Mouse (Mus musculus) telencephalon, adult 2 months (tissue): Measurements from ENCODE around the gene Trpv4.

Experiments used
- DNase-seq: peaks from one replicate; pipeline ENCODE4 v3.0.0-alpha.2; 2011; ENCODE audit warnings: low read depth, low spot score

Gene Trpv4

DNA sequence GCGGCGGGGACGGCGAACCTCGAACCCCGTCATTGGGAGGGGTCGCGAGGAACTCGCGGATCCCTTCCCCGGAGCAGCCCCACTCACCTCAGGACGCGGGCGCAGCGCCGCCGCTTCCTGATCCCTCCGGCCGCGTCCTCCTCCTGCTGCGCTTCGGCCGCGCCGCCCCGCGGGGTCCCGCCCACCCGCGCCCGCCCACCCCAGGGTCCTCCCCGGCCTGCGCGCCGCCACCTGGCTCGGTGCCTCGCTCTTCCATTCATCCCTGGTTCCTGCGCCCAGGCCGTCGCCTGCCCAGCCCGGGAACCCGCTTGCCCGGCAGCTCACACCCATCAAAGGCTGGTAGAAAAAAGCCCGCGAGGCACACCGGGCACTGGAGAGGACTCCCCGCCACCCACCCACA is at the start of gene Trpv4:
Trpv4 (minus strand) TSS at position 167 of the 400 bp plus-strand sequence.
- DNase-seq = no peak

DNA sequence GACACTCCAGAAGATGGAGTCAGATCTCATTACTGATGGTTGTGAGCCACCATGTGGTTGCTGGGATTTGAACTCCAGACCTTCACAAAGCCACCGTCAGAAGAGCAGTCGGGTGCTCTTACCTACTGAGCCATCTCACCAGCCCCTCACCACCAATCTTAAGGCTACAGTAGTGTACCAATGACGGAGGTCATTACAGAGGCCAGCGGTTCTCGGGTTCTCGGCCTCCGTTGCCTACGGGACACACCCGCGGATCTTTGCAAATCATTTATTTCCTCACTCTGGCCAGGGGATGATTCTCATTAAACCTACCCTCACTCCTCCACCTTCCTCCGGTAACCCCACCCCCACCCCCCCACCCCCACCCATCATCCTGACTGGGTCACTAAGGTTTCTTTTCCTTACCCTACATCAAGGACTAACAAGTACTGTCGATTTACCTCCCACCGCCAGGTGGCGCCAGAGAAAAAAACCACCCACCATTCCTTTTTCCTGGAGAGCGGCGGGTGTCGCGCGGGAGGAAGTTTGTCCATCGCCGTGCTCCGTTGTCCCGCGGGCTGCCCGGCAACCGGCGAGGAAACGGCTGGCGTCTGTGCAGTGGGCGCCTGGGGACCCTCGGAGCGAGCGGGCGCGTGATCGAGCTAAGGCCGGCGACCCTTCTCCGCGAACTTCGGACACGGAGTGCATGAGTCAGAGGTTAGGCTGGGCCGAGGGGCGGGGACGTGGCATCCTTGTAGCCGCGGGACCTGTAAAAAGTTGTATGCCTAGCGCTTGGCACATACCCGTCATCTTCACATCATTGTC is 49.2 kb upstream of the Trpv4 start, which contains the start of gene Tchp:
Tchp (plus strand) TSS at position 496 of the 804 bp plus-strand sequence.
- peak; percentile 93 for DNase-seq

DNA sequence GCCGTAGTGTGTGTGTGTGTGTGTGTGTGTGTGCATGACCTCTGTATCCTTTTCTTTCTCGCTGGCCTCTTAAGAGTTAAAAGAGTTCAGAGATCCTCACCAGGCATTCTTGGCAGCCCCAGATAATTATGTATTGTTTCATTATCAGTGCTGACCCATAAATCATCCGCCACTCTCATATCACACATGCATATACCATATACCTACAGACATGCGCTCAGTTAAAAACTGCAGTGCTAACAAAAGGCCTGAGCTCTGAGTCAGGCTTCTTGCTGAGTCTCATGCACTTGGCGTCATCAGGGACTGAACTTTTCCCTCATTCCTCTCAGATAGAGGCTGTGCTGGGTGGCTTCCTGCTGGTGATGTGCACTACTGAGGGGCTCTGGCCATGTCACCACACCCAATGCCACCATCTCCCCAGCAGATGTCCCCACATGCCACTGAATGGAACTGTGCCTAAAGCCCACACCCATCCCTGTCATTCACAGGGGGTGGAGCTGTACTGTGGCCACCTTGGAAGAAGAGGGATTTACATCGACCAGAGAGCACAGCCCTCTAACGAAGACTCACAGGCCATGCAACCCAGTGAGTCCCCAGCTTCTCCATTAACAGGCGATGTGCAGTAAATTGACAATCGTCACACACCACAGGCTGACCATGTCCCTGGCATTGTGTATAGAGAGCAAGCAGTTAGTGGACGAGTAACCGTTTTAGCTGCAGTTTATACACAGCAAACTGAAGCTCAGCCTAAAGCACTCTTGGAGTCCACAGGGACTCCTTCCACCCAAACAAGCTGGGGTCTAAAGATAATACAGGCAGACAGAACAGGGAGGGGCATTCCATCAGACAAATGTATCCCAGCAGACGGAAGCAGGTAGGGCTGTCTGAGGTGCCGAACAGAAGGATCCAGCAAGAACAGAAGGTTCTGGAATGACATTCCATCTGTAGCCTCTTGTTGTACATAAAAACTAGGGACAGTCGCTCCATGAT is 44.5 kb upstream of the Trpv4 start:
- no peak for DNase-seq

DNA sequence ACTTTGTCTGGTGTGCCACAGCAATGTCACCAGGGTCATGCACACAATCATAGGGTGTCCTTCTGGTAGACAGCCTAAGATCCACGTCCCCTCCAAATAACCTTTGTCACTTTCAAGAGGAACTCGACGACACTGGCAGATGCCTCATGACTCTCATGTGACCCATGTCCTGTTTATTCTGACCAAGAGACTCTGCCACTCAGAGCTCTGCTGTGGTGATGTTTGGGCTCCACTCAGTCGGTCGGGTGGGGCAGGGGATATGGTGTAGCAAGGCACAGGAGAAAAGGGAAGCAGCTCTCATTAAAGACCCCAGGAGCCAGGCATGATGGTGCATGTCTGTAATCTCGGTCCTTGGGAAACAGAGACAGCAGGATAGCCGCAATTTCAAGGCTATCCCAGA is 40.8 kb upstream of the Trpv4 start:
- no peak for DNase-seq

DNA sequence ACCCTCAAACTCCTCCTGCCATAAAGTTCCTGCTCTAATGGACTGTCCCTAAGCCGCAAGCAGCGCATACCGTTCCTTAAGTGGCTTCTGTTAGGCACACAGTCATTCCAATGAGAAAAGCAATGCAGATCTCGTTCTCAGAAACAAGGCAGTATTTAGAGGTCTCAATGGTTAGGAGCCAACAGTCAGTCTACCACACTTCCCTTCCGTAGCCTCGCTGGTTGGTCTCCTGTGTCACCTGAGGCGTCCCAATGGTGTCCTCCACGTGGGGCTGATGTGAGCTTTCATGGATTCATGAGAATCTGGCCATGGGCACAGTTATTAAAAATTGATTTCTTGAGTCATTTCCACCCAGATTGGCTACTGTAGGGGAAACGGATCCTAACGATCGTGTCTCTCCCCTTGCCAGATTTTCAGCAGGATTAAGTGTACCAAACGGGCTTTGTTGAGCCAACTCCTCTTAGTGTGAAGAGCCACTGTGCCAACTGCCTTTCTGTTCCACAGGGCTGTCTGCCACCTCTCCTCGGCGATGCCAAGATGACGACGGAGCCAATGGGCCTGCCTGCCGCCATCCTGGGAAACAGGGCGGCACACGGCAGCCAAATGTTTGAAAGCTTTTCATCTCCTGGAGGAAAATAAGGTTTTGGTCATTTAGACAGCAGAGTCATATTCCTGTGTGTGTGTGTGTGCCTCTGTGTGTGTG is 40.0 kb upstream of the Trpv4 start:
- DNase-seq = peak; percentile 50

DNA sequence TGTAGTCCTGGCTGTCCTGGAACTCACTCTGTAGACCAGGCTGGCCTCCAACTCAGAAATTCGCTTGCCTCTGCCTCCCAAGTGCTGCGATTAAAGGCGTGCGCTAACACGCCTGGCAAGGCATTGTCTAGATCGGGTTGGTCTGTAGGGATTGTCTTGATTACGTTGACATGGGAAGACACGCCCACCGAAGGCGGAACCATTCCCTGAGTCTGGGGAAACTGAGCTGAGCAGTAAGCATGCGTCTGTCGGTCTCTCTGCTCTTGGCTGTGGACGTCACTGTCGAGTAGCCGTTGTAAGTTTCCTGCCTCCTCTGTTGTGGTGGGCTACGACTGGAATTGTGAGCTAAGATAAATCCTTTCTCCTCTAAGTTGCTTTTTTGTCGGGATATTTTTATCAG is 38.7 kb upstream of the Trpv4 start:
- DNase-seq = no peak

DNA sequence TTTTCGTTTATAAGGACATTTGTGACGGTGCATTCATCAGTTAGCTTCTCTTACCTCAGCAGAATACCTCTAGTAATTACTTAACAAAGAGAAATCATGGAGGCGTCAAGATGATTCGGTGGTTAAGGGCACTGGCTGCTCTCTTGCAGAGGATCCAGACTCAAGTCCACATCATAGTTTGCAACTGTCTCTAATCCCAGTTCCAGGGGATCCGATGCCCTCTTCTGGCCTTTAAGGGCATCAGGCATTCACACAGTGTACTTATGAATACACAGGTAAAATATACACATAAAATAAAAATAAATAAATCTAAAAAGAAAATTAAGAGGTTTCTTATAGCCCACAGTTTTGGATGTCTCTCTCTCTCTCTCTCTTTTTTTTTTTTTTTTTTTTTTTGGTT is 37.6 kb upstream of the Trpv4 start:
- no peak for DNase-seq

DNA sequence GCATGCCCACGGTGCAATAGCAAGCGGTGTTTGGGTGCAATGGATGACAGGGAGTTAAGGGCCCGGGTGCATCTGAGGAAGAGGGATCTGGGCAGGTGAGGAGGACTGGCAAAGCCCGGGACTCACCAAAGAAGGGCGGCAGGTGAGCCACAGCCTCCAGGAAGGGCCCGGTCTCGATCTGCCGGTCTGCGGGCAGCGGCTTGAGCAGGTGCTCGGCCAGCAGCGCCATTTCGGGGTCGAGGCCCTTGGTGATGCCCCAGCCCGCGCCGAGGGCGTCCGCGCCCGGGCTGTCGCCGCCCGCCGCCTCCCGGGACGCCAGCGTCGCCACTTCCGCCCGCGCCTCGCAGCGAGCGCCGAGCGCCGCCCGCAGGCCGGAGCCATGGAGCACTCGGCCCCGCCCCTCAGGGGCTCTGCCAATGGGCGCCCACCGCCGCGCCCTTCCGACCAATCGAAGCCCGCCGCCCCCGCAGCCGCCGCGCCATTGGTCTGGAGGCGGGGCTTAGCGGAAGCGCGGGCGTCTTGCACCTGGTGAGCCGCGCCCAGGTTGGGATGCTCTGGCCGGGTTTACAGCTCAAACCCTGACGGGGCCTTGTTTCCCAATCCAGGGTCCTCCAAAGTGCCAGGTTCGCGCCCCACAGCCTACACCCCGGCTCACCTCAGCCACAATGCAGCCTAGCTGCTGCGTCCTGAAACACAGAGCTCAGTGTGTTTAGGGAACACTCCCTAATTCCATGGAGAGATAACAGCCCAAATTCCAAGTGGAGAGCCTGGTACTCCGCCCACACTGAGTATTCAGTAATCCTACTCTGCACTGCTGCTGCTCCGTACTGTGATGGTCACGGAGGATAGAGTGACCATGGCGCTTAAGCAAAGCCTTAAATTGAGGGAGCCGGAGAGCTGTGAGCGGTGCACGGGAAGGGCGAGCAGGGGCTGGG is 32.7 kb upstream of the Trpv4 start, which contains the start of gene Gltp:
Gltp (minus strand) TSS at position 352 of the 935 bp plus-strand sequence.
- DNase-seq = peak; percentile 72

DNA sequence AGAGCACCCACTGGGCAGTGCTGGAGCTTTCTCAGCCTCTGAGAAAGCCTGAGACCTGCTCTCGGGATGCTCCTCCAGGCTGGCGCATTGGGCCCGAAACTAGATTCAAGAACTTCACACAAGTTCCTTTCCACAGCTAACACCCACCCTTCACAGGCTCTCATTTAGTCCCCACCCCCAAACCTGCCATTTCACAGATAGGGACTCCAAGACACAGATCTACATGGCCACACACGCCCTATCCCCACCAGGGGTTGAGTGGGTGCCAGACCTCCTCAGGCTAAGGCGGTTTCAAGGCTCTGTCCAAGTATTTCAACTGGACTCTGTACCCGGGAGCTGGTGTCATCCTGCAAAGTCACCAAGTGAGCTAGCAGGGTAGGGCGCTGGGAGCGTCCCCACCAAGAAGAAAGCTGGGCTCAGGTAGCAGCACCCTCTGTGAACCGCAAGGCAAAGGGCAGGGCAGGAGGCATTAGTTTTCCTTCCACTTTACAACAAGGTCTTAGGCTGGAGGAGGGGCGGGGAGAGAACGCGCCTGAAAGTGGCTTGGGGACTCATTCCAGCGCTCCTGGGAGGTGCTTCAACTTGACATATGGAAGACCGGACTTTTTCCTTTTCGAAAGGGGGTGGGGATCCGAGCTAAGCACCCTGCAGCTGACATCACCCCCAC is 31.6 kb upstream of the Trpv4 start:
- no peak for DNase-seq

DNA sequence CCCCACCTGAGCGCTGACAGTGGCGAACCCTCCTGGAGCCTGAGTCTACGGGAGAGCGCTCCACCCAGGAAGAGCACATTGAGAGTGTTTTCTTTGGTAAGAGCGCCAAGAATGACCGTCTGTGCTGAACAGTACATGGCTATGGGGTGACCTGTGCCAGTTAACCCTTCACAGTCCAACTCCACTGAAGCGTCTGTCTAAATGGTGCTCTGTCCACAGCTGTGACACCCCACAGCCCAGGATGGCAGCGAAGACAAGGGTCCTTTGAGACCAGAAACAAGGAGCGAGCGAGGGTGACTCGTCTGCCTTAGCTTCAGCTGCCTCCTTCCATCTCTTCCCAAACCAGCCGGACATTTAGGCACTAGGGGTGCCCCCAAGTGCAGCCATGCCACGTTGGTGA is 30.5 kb upstream of the Trpv4 start:
- no peak for DNase-seq

DNA sequence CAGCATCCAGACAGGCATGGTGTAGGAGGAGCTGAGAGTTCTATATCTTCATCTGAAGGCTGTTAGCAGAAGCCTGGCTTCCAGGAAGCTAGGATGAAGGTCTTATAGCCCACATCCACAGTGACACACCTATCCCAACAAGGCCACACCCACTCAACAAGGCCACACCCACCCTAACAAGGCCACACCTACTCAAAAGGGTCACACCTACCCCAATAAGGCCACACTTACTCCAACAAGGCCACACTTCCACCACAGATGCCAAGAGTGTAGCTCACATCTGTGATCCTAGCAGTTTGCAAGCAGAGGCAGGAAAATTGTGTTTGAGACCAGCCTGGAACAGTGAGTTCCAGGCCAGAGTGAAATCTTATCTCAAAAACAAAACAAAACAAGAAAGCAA is 29.7 kb upstream of the Trpv4 start:
- DNase-seq = no peak

DNA sequence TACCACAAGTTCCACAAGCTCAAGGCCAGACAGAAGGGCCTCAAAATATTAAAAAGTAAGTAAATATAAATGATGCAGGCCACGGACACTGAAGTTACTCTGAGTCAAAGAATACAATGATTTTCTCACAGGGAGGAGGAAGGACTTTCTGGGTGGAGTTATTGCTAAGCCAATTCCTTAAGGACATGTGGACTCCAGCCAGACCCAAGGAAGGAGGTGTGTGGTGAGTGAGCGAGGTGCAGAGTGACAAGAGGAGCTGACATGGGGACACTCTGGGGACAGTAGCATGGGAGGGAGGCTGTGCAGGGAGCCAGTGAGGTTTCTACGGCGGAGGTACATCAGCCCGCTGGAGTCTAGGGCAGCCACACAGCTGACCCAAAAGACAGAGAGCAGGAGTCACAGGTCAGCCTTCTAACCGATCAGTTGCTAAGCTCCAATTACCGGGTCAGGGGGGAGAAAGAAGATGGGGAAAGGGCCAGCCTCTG is 28.5 kb upstream of the Trpv4 start:
- DNase-seq = no peak

DNA sequence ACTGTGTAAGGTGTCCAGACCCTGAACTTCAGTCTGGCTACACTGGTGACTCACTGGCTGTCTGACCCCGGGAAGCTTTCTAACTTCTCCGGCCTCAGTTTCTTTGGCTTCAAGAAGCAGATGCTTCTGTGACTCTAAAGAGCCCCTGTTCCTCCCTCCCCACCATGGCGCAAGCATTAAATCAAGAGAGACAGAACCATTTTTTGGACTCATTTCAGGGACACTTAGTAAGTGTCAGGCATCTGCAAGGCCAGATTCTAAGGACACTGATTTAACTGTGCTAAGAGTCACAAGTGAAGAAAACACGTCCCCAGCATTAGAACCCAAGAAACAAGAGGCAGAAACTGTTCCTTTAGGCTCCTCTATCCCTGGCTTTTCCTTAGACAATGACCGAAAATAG is 27.8 kb upstream of the Trpv4 start:
- DNase-seq = no peak

DNA sequence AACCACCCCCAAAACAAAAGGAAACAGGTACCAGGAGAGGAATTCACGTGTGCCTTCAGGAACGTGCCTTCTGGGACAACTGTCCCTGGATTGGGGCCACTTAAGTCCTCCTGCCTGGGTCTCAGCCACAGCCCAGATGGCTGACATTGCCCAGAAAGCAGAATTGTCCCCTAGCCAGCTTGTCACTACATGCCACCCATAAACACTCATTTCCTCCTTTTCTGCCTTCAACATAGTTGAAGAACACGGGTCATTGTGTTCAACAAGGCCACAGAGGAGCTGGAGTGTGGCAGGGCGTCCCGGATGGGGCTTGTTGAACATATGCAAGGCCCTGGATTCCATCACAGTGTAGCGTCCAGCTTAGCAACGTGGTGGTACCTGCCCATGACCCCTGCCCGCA is 23.5 kb upstream of the Trpv4 start:
- DNase-seq = no peak

DNA sequence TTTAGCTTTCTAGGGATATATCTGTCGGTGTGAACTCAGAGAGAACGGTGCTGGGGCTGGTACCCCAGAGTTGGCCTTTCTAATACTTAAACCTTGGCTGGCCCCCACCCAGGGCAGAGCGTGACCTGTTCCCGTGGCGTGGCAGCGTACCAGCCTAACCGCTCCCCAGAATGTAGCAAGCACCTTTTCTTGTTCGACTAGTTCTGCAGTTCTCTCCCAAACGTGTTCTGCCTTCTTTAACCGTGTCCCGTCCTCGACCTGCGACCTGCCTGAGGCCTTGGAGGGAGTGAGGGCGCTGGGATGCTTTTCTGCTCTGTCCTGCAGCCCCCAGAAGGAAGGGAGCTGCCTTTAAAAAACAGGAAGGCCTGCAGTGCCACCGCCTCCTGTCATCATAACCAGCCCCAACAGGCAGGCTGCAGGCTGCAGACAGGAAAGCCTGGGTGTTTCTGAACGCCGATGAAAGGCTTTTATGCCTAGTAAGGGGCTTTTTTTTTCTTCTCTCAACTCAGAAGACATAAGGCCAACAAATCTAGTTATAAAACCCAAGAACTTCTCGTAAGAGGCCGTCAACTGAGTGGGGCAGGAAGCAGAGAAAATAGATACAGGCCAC is 22.6 kb upstream of the Trpv4 start:
- DNase-seq = no peak

DNA sequence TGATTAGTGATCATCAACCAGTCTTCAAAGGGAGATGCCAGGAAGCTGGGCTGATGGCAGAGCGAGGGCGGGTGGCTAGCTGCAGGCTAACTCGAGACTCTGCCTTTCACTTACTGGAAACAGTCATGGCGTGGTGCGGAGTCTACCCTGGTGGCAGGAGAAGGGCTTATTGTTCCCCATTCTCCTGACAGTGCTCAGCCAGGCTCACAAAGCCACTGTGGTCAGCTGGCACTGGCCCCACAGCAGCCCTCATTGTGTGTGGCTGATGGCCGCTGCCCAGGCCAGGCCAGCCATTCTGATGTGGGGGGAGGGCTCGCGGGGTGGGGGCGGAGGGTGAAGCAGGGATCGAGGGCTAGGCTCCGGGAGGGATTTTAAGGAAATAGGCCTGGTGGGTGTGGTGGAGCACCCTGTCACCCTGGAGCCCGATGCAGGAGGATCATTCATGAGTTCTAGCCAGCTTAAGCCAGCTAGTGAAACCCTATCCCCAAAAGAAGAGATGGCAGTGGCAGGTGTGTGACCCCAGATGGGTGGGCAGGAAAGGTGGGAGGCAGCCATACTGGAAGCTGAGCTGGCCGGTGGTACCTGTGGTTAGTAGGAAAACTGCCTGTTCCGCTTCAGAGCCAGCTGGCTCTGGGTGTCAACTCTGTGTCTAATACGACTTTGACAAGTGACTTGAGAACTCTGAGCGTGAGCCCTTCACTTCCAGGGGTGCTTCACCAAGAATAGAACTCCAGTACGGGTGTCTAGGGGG is 21.8 kb upstream of the Trpv4 start:
- peak; percentile 41 for DNase-seq

DNA sequence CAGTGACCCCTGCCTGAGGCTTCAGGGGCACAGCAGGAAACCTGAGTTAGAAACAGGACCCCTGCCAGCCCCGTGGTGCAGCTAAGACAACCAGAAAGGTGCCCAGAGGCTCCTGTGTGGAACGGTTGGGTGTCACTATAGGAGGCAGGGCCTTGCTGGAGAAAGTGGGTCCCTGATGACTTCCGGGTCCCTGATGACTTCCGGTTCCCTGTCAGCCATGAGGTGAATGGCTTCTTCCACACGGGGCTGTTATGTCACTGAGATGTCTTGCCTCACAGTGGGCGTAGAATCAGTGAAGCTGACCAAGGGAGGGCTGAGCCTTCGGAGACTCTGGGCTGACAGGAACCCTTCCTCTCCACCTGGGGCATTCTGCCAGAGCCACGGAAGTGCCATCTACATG is 16.4 kb upstream of the Trpv4 start:
- no peak for DNase-seq

DNA sequence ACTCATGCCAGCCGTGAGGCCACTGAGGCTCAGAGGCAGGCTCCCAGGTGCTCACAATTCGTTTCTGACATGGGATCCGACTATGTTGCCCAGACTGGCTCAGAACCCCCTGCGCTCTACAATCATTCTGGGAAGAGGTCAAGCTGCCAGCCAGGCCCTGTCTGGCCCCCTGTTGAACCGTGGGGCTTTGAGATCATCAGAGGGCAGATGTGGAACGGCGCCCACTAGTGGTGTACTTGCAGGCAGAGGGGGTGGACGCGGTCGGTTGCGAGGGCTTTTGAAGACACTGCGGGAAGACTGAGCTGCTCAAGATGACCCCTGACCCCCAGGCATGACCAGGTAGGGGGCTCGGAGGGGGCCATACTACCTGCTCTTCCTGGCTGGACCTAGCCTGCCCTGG is 14.9 kb upstream of the Trpv4 start:
- no peak for DNase-seq

DNA sequence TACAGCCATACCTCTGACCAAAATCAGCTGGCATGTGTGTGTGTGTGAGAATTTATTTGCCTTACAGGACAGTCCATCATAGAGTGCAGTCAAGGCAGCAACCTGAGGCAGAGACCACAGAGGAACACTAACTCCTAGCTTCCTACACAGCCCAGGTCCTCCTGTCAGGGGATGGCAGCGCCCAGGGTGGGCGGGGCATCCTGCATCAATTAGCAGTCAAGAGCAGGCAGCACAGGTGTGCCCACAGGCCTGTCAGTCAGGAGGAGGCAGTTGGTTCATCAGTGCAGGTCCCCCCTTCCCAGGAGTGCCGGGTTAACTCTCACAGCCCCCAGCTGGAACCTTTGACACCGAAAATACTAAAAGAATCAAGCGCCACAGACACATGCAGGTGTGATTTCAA is 10.8 kb upstream of the Trpv4 start:
- no peak for DNase-seq
